Mouse (Mus musculus): ENCODE data around the gene Ube2v1. TPM values are rescaled to one million over a fixed set of nuclear protein-coding genes. Genes with fewer than 3 reads are reported as not detected.

Ube2v1 gene
- polyA plus RNA-seq, 1 experiment from 2014 or later = 218 TPM

- Histone ChIP-seq H3K27ac (ENCODE audit: low read length) (peak overlapping the region; percentile 68), H3K9ac (ENCODE audit: low read length) (no peak overlapping the region), H3K9me3 (replicated peaks; ENCODE audit: control insufficient read depth, low read length) (no peaks in the 10 kb centered on the region), H3K4me2 (ENCODE audit: low read depth, low read length) (no peak overlapping the region), H3K4me3 (ENCODE audit: low read length) (no peak overlapping the region), H3K36me3 (ENCODE audit: control insufficient read depth, insufficient read depth) (no peaks in the 10 kb centered on the region), H3K4me1 (ENCODE audit: control insufficient read depth, insufficient read depth, low read length) (peaks cover 36% of the 10 kb centered on the region), H3K27me3 (ENCODE audit: control insufficient read depth, insufficient read depth, low read length) (no peaks in the 10 kb centered on the region; the same call in 1 of the 2 replicates)
- peak; percentile 78 for ATAC-seq (replicated peaks; ENCODE audit: extremely low read depth, insufficient read depth, low FRiP score)
- WGBS = 23% methylated on average over 10 of the region's 10 CpGs
Measured at GRCm38 (mm10) chr2:167594444-167594934, 37.4 kb downstream of the Ube2v1 start.

DNA sequence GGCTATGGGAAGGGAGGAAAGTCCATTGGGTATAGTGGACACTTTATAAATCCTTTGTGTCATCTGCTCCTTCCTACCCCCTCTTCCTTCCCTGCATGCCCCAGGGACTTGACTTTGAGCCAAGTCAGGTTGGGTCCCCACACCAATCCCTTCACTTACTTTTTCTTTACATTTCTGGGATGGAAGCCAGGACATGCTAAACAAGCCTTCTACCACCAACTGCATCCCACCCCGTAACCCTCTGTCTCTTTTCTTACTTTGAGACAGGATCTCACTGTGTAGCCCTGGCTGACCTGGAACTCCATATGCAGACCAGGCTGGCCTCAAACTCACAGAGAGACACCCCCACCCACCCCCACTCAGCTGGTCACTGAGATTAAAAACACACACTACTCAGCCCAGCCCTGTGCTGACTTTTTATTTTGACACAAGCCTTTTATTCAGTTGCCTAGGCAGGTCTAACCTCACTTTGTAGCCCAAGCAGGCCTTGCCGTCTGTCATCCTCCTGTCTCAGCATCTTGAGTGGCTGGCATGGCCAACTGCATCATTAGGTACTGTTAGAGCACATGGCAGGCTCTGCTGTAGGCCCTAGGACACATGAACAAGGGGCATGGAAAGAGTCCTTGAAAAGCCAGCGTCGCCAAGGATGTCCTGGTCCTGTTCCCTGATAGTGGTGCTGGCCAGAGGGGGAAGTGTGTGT lies 38.2 kb downstream of the Ube2v1 start:
- ATAC-seq (replicated peaks; ENCODE audit: extremely low read depth, insufficient read depth, low FRiP score) = no peak
- 74% methylated on average over 4 of the region's 4 CpGs for WGBS
- no peaks in the 10 kb centered on the region for H3K9me3 ChIP-seq (replicated peaks; ENCODE audit: control insufficient read depth, low read length)
- peak overlapping the region; percentile 68 for H3K27ac ChIP-seq (ENCODE audit: low read length)
- no peak overlapping the region for H3K4me3 ChIP-seq (ENCODE audit: low read length)
- no peaks in the 10 kb centered on the region for H3K36me3 ChIP-seq (ENCODE audit: control insufficient read depth, insufficient read depth)
- peaks cover 38% of the 10 kb centered on the region for H3K4me1 ChIP-seq (ENCODE audit: control insufficient read depth, insufficient read depth, low read length)
- H3K9ac ChIP-seq (ENCODE audit: low read length) = no peak overlapping the region
- H3K27me3 ChIP-seq (ENCODE audit: control insufficient read depth, insufficient read depth, low read length) = no peaks in the 10 kb centered on the region
- no peak overlapping the region for H3K4me2 ChIP-seq (ENCODE audit: low read depth, low read length)

DNA sequence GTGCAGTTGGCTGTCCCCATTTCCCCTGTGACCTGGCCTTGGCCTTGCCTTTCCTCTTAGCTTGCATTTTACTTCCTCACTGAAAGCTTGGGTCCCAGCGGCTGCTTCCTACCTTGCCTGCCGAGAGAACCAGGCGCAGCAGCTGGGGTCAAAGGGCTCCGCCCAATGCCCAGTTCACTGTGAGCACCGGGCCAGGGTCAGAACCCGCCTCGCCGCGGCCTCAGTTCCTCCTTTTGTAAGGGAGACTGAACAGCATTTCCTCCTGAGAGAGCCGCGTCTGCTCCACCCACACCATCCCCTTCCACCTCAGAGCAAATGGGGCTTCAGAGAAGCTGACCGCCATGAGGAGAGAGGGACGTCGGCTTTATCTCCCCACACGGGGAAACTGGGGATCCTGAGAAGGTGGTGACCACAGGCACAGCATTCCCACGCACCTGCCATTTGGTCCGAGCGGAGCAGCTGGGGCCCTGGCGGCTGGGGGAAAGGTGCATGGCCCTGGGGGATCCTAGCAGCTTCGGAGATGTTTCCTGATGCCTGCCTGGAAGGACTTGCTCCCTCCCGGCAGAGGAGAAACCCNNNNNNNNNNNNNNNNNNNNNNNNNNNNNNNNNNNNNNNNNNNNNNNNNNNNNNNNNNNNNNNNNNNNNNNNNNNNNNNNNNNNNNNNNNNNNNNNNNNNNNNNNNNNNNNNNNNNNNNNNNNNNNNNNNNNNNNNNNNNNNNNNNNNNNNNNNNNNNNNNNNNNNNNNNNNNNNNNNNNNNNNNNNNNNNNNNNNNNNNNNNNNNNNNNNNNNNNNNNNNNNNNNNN lies 42.9 kb downstream of the Ube2v1 start:
- no peaks in the 10 kb centered on the region for H3K27me3 ChIP-seq (ENCODE audit: control insufficient read depth, insufficient read depth, low read length)
- peak overlapping the region; percentile 46 for H3K4me3 ChIP-seq (ENCODE audit: low read length)
- no peaks in the 10 kb centered on the region for H3K9me3 ChIP-seq (replicated peaks; ENCODE audit: control insufficient read depth, low read length)
- H3K27ac ChIP-seq (ENCODE audit: low read length) = peak overlapping the region; percentile 83
- H3K4me2 ChIP-seq (ENCODE audit: low read depth, low read length) = peak overlapping the region; percentile 57
- peak; percentile 64 for ATAC-seq (replicated peaks; ENCODE audit: extremely low read depth, insufficient read depth, low FRiP score)
- peaks cover 19% of the 10 kb centered on the region for H3K4me1 ChIP-seq (ENCODE audit: control insufficient read depth, insufficient read depth, low read length)
- WGBS = 24% methylated on average over 21 of the region's 21 CpGs
- H3K9ac ChIP-seq (ENCODE audit: low read length) = peak overlapping the region; percentile 71
- H3K36me3 ChIP-seq (ENCODE audit: control insufficient read depth, insufficient read depth) = no peaks in the 10 kb centered on the region

- no peak for ATAC-seq (replicated peaks; ENCODE audit: extremely low read depth, insufficient read depth, low FRiP score)
- no peak overlapping the region for H3K4me3 ChIP-seq (ENCODE audit: low read length)
- no peak overlapping the region for H3K27ac ChIP-seq (ENCODE audit: low read length)
- H3K36me3 ChIP-seq (ENCODE audit: control insufficient read depth, insufficient read depth) = no peaks in the 10 kb centered on the region
- no peaks in the 10 kb centered on the region for H3K27me3 ChIP-seq (ENCODE audit: control insufficient read depth, insufficient read depth, low read length)
- peaks cover 26% of the 10 kb centered on the region for H3K4me1 ChIP-seq (ENCODE audit: control insufficient read depth, insufficient read depth, low read length)
- H3K9me3 ChIP-seq (replicated peaks; ENCODE audit: control insufficient read depth, low read length) = no peaks in the 10 kb centered on the region
- 33% methylated on average over 9 of the region's 9 CpGs for WGBS
- H3K9ac ChIP-seq (ENCODE audit: low read length) = no peak overlapping the region
- H3K4me2 ChIP-seq (ENCODE audit: low read depth, low read length) = no peak overlapping the region
Measured at GRCm38 (mm10) chr2:167586976-167587375, 44.9 kb downstream of the Ube2v1 start.

GRCm38 (mm10) chr2:167586041-167586440 lies 45.9 kb downstream of the Ube2v1 start:
- Histone ChIP-seq H3K27me3 (ENCODE audit: control insufficient read depth, insufficient read depth, low read length) (no peaks in the 10 kb centered on the region), H3K9me3 (replicated peaks; ENCODE audit: control insufficient read depth, low read length) (no peaks in the 10 kb centered on the region), H3K36me3 (ENCODE audit: control insufficient read depth, insufficient read depth) (no peaks in the 10 kb centered on the region), H3K9ac (ENCODE audit: low read length) (peak overlapping the region; percentile 39), H3K4me1 (ENCODE audit: control insufficient read depth, insufficient read depth, low read length) (peaks cover 30% of the 10 kb centered on the region), H3K4me3 (ENCODE audit: low read length) (no peak overlapping the region), H3K4me2 (ENCODE audit: low read depth, low read length) (no peak overlapping the region), H3K27ac (ENCODE audit: low read length) (peak overlapping the region; percentile 17; the same call in 1 of the 2 replicates)
- no peak for ATAC-seq (replicated peaks; ENCODE audit: extremely low read depth, insufficient read depth, low FRiP score)
- 43% methylated on average over 8 of the region's 8 CpGs for WGBS

GRCm38 (mm10) chr2:167585273-167585672 lies 46.6 kb downstream of the Ube2v1 start:
- H3K9ac ChIP-seq (ENCODE audit: low read length) = no peak overlapping the region
- no peak for ATAC-seq (replicated peaks; ENCODE audit: extremely low read depth, insufficient read depth, low FRiP score)
- H3K4me1 ChIP-seq (ENCODE audit: control insufficient read depth, insufficient read depth, low read length) = peaks cover 30% of the 10 kb centered on the region
- no peaks in the 10 kb centered on the region for H3K36me3 ChIP-seq (ENCODE audit: control insufficient read depth, insufficient read depth)
- H3K27me3 ChIP-seq (ENCODE audit: control insufficient read depth, insufficient read depth, low read length) = no peaks in the 10 kb centered on the region
- no peaks in the 10 kb centered on the region for H3K9me3 ChIP-seq (replicated peaks; ENCODE audit: control insufficient read depth, low read length)
- no peak overlapping the region for H3K4me2 ChIP-seq (ENCODE audit: low read depth, low read length)
- 77% methylated on average over 2 of the region's 2 CpGs for WGBS
- no peak overlapping the region for H3K27ac ChIP-seq (ENCODE audit: low read length)
- no peak overlapping the region for H3K4me3 ChIP-seq (ENCODE audit: low read length)

GRCm38 (mm10) chr2:167583161-167583952 lies 48.5 kb downstream of the Ube2v1 start:
- peak overlapping the region; percentile 64 for H3K9ac ChIP-seq (ENCODE audit: low read length)

DNA sequence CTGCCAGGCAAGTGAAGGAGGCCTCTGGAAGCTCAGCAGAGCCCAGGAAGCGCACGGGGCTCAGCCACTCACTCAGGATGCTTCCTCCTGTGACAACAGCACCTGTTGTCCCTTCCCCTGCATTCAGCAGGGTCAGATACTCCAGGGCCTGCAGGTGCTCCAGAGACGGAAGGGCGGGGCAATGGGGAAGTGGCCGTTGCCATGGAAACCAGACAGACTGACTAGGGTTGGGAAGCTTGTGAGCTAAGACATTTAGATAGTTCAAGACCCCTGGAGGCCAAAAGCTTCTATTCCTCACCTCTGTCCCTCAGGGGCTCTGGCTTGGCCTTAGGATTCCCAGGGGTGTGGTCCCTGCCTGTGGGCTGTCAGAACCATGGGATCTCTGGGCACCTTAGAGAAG lies 53.4 kb downstream of the Ube2v1 start:
- Histone ChIP-seq H3K27ac (ENCODE audit: low read length) (no peak overlapping the region), H3K9me3 (replicated peaks; ENCODE audit: control insufficient read depth, low read length) (no peaks in the 10 kb centered on the region), H3K4me3 (ENCODE audit: low read length) (no peak overlapping the region), H3K4me1 (ENCODE audit: control insufficient read depth, insufficient read depth, low read length) (peaks cover 15% of the 10 kb centered on the region), H3K27me3 (ENCODE audit: control insufficient read depth, insufficient read depth, low read length) (no peaks in the 10 kb centered on the region), H3K4me2 (ENCODE audit: low read depth, low read length) (no peak overlapping the region), H3K36me3 (ENCODE audit: control insufficient read depth, insufficient read depth) (no peaks in the 10 kb centered on the region), H3K9ac (ENCODE audit: low read length) (no peak overlapping the region)
- no peak; the same call in 1 of the 2 replicates for ATAC-seq (replicated peaks; ENCODE audit: extremely low read depth, insufficient read depth, low FRiP score)
- 56% methylated on average over 5 of the region's 5 CpGs for WGBS

More at GRCm38 (mm10) chr2:167583161-167583952, 48.5 kb downstream of the Ube2v1 start:
- Histone ChIP-seq H3K27ac (ENCODE audit: low read length) (peak overlapping the region; percentile 65), H3K9me3 (replicated peaks; ENCODE audit: control insufficient read depth, low read length) (no peaks in the 10 kb centered on the region), H3K27me3 (ENCODE audit: control insufficient read depth, insufficient read depth, low read length) (no peaks in the 10 kb centered on the region), H3K4me2 (ENCODE audit: low read depth, low read length) (no peak overlapping the region), H3K4me1 (ENCODE audit: control insufficient read depth, insufficient read depth, low read length) (peaks cover 28% of the 10 kb centered on the region), H3K36me3 (ENCODE audit: control insufficient read depth, insufficient read depth) (no peaks in the 10 kb centered on the region), H3K4me3 (ENCODE audit: low read length) (no peak overlapping the region)
- 0 out of 2 replicates have a peak, but pooled peaks have one; percentile 45 for ATAC-seq (replicated peaks; ENCODE audit: extremely low read depth, insufficient read depth, low FRiP score)
- WGBS = 29% methylated on average over 10 of the region's 10 CpGs

Data from heart, embryonic 16.5 days (tissue).